Mouse (Mus musculus): Measurements from ENCODE around the gene Ubap1. TPM values are rescaled to one million over a fixed set of nuclear protein-coding genes. Genes with fewer than 3 reads are reported as not detected.

The Ubap1 gene
- polyA plus RNA-seq (2012; rRNA removed), result 16.5 and 18.8 TPM in 2 replicates

GRCm38 (mm10) chr4:41348584-41349198 is at the start of gene Ubap1:
TSS of gene Ubap1 (plus strand) at chr4:41348996.

DNA sequence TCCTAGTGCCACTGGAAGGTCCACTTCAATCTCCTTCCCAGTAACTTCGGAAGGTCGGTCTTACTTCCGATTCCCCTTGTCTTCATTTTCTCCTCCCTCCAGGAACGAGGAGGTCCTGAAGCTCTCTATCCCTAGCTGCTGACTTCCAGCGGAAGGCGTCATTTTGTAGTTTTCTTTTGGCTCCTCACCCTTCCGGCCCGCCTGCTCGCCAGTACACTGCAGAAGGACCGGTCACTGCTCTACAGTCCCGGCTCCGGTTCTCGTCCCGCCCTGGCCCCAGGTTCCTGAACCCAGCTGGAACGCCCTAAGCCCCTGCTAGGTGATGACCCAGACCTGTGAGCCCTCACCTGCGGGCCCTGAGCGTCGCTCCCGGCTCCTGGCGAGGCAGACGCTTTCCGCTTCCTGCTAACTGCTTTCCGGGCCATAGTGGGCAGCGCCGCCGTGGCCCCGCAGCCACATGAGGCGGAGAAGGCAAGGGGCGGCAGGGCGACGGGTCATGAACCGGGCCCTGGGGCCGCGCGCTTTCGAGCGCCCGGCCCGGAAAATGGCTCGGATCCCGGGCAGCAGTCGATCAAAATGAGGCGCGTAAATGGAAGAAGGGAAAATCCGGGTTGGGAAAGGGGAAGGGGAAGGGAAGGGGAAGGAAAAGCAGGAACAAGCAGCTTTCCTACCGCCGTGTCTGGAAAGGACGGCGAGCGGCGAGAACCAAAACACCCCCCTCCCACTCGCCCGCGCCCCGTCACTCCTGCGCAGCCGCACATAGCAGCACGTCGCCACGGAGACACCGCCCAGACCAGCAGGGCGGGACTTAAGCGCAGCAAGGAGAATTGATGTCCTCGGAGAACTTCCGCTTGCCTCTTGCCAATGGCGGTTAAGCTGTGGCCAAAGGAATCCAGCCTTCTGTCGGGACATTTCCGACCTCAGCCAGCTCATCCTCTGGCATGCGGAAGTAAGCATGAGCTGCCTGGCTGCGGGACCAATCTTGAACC is 34.4 kb upstream of the Ubap1 start, which contains the start of gene Dcaf12:
TSS of gene Dcaf12 (minus strand) at position 749 of the 989 bp plus-strand sequence.

Other genes with a start within 250 kb of the Ubap1 start
- gene Nol6, start 224.5 kb upstream of the Ubap1 start, polyA plus RNA-seq (2012; rRNA removed), result 7.8 and 9.2 TPM in 2 replicates
- gene Ube2r2, start 213.3 kb upstream of the Ubap1 start, polyA plus RNA-seq (2012; rRNA removed), result 46.9 and 48.6 TPM in 2 replicates
- gene Ubap2, start 73.9 kb upstream of the Ubap1 start, polyA plus RNA-seq (2012; rRNA removed), result 13.7 and 19.4 TPM in 2 replicates
- gene Dcaf12, start 34.1 kb upstream of the Ubap1 start, polyA plus RNA-seq (2012; rRNA removed), result 27.9 and 35.3 TPM in 2 replicates
- 3.6 and 4.6 TPM in 2 replicates for gene Kif24, start 115.9 kb downstream of the Ubap1 start, polyA plus RNA-seq (2012; rRNA removed)
- gene Nudt2, start 116.2 kb downstream of the Ubap1 start, polyA plus RNA-seq (2012; rRNA removed), result 14.3 and 14.6 TPM in 2 replicates
- 0.50 and 0.59 TPM in 2 replicates for gene AI464131, start 154.1 kb downstream of the Ubap1 start, polyA plus RNA-seq (2012; rRNA removed)
- gene 1110017D15Rik, start 168.3 kb downstream of the Ubap1 start, polyA plus RNA-seq (2012; rRNA removed), result not detected in 2 replicates
- 1.6 and 1.8 TPM in 2 replicates for gene Fam219a, start 220.5 kb downstream of the Ubap1 start, polyA plus RNA-seq (2012; rRNA removed)
- gene Dnaic1, start 220.8 kb downstream of the Ubap1 start, polyA plus RNA-seq (2012; rRNA removed), result 1.3 and 1.6 TPM in 2 replicates

Measured in liver, embryonic 14 days (tissue).